In genomic region chrX:48422986-48423385, GRCm38 (mm10) we compare ENCODE assay signal across 7 mouse cellular contexts. TPM values are rescaled to one million over a fixed set of nuclear protein-coding genes. Genes with fewer than 3 reads are reported as not detected.
DNase-seq lines count a peak whose midpoint lies in the region; ATAC-seq and TF ChIP-seq lines count a peak whose summit lies in the region.

No protein-coding gene starts in this region.

- no peak for TF ChIP-seq EP300 in lung, postnatal 0 days (IDR thresholded peaks at IDR 0.05)

- H3K9ac ChIP-seq in midbrain, embryonic 11.5 days (ENCODE audit: low read length) = no peak overlapping the region
- no peak overlapping the region for H3K9ac ChIP-seq in midbrain, embryonic 13.5 days (replicated peaks)
- no peak overlapping the region for H3K9ac ChIP-seq in lung, postnatal 0 days (replicated peaks; ENCODE audit: low read depth)

- no peak overlapping the region for H3K4me2 ChIP-seq in midbrain, embryonic 11.5 days
- H3K4me2 ChIP-seq in midbrain, embryonic 13.5 days (replicated peaks) = no peak overlapping the region
- H3K4me2 ChIP-seq in lung, postnatal 0 days (replicated peaks; ENCODE audit: low read depth, low read length) = no peak overlapping the region

- no peak overlapping the region for H3K27ac ChIP-seq in midbrain, embryonic 11.5 days (ENCODE audit: low read depth, low read length)
- H3K27ac ChIP-seq in midbrain, embryonic 13.5 days = no peak overlapping the region
- H3K27ac ChIP-seq in lung, postnatal 0 days (ENCODE audit: low read length) = no peak overlapping the region

- no peak for ATAC-seq in midbrain, embryonic 11.5 days (ENCODE audit: low FRiP score)
- no peak for ATAC-seq in midbrain, embryonic 13.5 days
- peak; percentile 76 for ATAC-seq in erythroblast, adult 5-6 weeks (replicated peaks; ENCODE audit: low FRiP score, poor library complexity, severe bottlenecking)
- no peak; the same call in 1 of the 2 replicates for ATAC-seq in lung, postnatal 0 days

- no peaks in the 10 kb centered on the region for H3K36me3 ChIP-seq in midbrain, embryonic 11.5 days (ENCODE audit: control insufficient read depth, insufficient read depth, low read length)
- H3K36me3 ChIP-seq in midbrain, embryonic 13.5 days = no peaks in the 10 kb centered on the region
- 0 out of 2 replicates have a peak, but pooled peaks cover 3% of the 10 kb centered on the region for H3K36me3 ChIP-seq in lung, postnatal 0 days (ENCODE audit: insufficient read depth, low read length)

- no peak overlapping the region for H3K4me3 ChIP-seq in midbrain, embryonic 11.5 days (ENCODE audit: low read depth, low read length)
- no peak overlapping the region for H3K4me3 ChIP-seq in midbrain, embryonic 13.5 days (replicated peaks)
- no peak overlapping the region for H3K4me3 ChIP-seq in lung, postnatal 0 days (ENCODE audit: low read depth, low read length)

- H3K9me3 ChIP-seq in midbrain, embryonic 11.5 days (ENCODE audit: control insufficient read depth, low read length) = no peaks in the 10 kb centered on the region
- no peaks in the 10 kb centered on the region for H3K9me3 ChIP-seq in midbrain, embryonic 13.5 days
- no peaks in the 10 kb centered on the region for H3K9me3 ChIP-seq in lung, postnatal 0 days (ENCODE audit: low read length)

- 41% methylated on average over 4 of the region's 4 CpGs for WGBS in midbrain, embryonic 11.5 days
- WGBS in midbrain, embryonic 13.5 days = 36% methylated on average over 4 of the region's 4 CpGs
- 31% methylated on average over 4 of the region's 4 CpGs for WGBS in lung, postnatal 0 days

- peak; percentile 94 for DNase-seq in midbrain, embryonic 11.5 days (ENCODE audit: low spot score, missing footprints)
- DNase-seq in adrenal gland, adult 8-10 months = peak; percentile 55
- peak; percentile 83 to 87 for DNase-seq in kidney, postnatal 4 days
- DNase-seq in lung, postnatal 0 days (ENCODE audit: low spot score) = peak; percentile 59
- peak; percentile 54 for DNase-seq in spleen, adult 12 weeks (ENCODE audit: low spot score)

- no peaks in the 10 kb centered on the region for H3K27me3 ChIP-seq in midbrain, embryonic 11.5 days (ENCODE audit: control insufficient read depth, insufficient read depth, low read length)
- H3K27me3 ChIP-seq in midbrain, embryonic 13.5 days = no peaks in the 10 kb centered on the region
- H3K27me3 ChIP-seq in lung, postnatal 0 days (replicated peaks; ENCODE audit: insufficient read depth, low read length) = no peaks in the 10 kb centered on the region

- TF ChIP-seq CTCF in lung, postnatal 0 days (IDR thresholded peaks at IDR 0.05) = peak; percentile 88

- no peaks in the 10 kb centered on the region for H3K4me1 ChIP-seq in midbrain, embryonic 11.5 days (ENCODE audit: control insufficient read depth, insufficient read depth, low read length)
- no peaks in the 10 kb centered on the region for H3K4me1 ChIP-seq in midbrain, embryonic 13.5 days (replicated peaks)
- H3K4me1 ChIP-seq in lung, postnatal 0 days (ENCODE audit: insufficient read depth, low read depth, low read length) = no peaks in the 10 kb centered on the region

RNA-seq across cellular contexts. Expression of gene Elf4, which starts 39.9 kb away (rescaled TPM):
- 2.0 and 2.2 TPM in 2 replicates for polyA plus RNA-seq in midbrain, embryonic 11.5 days (2014; fragmentation: Nextera tagmentation; extraction: Ambion mirVana)
- polyA plus RNA-seq in midbrain, embryonic 13.5 days (2015; fragmentation: Nextera tagmentation; extraction: Ambion mirVana) = 0.46 and 0.77 TPM in 2 replicates
- total RNA-seq in adrenal gland, adult 8-10 months (2022) = 10 to 100 TPM; 11.1 to 18.4 (median 13.9) TPM
- 24.5 and 26.5 TPM in 2 replicates for total RNA-seq in erythroblast, adult 5-6 weeks (2015; ENCODE audit: low replicate concordance)
- 2.9 and 6.3 TPM in 2 replicates for total RNA-seq in erythroblast, adult 5-6 weeks (2017; ENCODE audit: low replicate concordance)
- polyA plus RNA-seq in lung, postnatal 0 days (2015; fragmentation: Nextera tagmentation; extraction: Ambion mirVana) = 3.5 and 3.8 TPM in 2 replicates
